Mouse (Mus musculus) bone marrow, adult 2 months (tissue): ENCODE results near the gene Actr6. TPM values are rescaled to one million over a fixed set of nuclear protein-coding genes. Genes with fewer than 3 reads are reported as not detected.
A peak's percentile ranks its signal among the peaks of the same experiment; 100 is the strongest.

Experiments used
- H3K27ac ChIP-seq: fragments of 200-500 bp; 2 replicates; pipeline ENCODE4 v1.5.1; 2012; ENCODE audit warnings: low read depth, mild to moderate bottlenecking, control low read depth, inconsistent platforms, low read length; ENCODE audit not compliant: control insufficient read depth, poor library complexity, insufficient read depth
- H3K4me1 ChIP-seq: fragments of 200-500 bp; 2 replicates; pipeline ENCODE4 v1.6.1; 2011; ENCODE audit warnings: low read length; ENCODE audit not compliant: control insufficient read depth, insufficient read depth
- H3K4me3 ChIP-seq: fragments of 200-500 bp; replicated peaks from 2 replicates; pipeline ENCODE3; 2011; ENCODE audit warnings: mild to moderate bottlenecking, low read depth, low read length, control low read depth; ENCODE audit not compliant: control insufficient read depth
- CTCF ChIP-seq: fragments of 200-500 bp; IDR thresholded peaks from 2 replicates; pipeline ENCODE4 v1.5.1; 2011; ENCODE audit warnings: low read length, control low read depth; ENCODE audit not compliant: control insufficient read depth, insufficient read depth
- POLR2A ChIP-seq: fragments of 200-500 bp; IDR thresholded peaks from 2 replicates; pipeline ENCODE4 v1.6.1; 2011; ENCODE audit warnings: low read depth, mild to moderate bottlenecking, control low read depth, low read length, borderline replicate concordance; ENCODE audit not compliant: control insufficient read depth
- WGBS: fragments of 180-500 bp; shearing (Covaris S2); methylation state at CpG from one replicate; pipeline ENCODE4 v1.1.7; 2018; 5-methylcytosine and 5-hydroxymethylcytosine counted together
- polyA plus RNA-seq: library from polyadenylated mRNA; stranded (reverse); fragments of >200 nt; gene quantifications from 2 replicates; pipeline ENCODE4 v1.2.4, GENCODE M21; 2011; ENCODE audit warnings: low replicate concordance; ENCODE audit not compliant: missing spikeins, insufficient read depth, insufficient read length

Gene Actr6
- polyA plus RNA-seq, 1 experiment, result 3.7 TPM

DNA sequence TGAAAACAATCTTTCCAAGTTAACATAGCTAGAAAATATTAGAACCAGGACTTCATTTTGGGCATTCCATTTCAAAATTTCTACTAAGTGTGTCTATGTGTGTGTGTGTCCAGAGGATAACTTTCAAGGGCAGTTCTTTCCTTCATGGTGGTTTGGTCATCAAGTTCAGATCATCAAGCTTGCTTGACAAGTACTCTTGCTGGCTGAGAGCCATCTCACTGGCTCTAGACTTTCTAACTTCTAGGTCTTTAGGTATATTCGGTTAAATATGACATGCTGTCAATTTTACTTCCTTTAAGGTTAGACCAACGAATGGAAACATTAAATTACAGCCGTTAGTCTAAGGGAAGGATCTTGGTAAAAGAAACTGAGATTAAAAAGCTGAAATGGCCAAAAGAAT, 12.2 kb upstream of the Actr6 start:
- 2% methylated on average over 3 of the region's 3 CpGs for WGBS
- H3K27ac ChIP-seq, result no peak overlapping the region

DNA sequence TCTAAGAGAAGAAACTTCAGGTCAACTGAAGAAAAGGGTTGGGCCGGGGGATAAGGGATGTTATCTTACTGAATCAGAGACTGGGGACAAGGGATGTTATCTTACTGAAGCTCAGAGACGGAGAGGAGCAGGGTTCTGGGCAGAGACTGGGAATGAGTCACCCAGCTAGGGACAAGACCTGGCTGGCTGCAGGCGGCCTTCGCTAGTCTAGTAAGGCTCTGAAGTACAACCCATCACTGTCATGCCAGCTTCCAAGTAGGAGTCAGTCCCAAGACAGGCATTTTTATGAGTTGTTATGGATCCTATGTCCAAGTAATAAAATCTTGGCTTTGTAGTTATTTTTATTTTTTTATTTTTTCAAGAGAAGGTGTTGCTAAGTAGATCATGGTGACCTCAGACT, 11.2 kb upstream of the Actr6 start:
- TF ChIP-seq POLR2A (no peak), CTCF (no peak)
- Histone ChIP-seq H3K27ac (no peak overlapping the region), H3K4me1 (peaks cover 5% of the 10 kb centered on the region; the same call in 1 of the 2 replicates), H3K4me3 (no peak overlapping the region)
- WGBS, result 77% methylated on average over 4 of the region's 4 CpGs

More for the DNA sequence above, 12.2 kb upstream of the Actr6 start:
- Histone ChIP-seq H3K4me1 (peaks cover 5% of the 10 kb centered on the region; the same call in 1 of the 2 replicates), H3K4me3 (peak overlapping the region; percentile 92)
- TF ChIP-seq POLR2A, result no peak

DNA sequence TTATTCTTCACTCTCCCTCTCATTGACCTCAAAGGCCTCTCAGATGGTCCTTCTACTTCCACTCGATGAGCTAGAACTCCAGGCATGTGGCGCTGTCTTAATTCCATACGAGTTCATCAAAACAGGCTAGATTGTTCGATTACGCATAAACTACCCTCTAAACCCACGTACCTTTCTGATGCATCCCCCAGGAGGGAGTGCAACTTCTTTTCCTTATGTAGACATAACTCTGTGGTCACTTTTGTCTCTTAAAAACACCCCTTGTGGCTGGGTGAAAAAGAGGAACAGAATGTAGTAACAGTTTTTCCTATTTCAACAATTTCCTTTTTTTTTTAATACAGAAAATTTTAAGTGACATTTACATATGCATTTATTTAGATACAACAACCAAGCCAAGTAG, 8.9 kb upstream of the Actr6 start:
- Histone ChIP-seq H3K4me1 (peaks cover 5% of the 10 kb centered on the region; the same call in 1 of the 2 replicates), H3K27ac (peak overlapping the region; percentile 81; the same call in 1 of the 2 replicates), H3K4me3 (peak overlapping the region; percentile 46)
- no peak for TF ChIP-seq CTCF
- TF ChIP-seq POLR2A, result no peak
- 6% methylated on average over 6 of the region's 6 CpGs for WGBS

DNA sequence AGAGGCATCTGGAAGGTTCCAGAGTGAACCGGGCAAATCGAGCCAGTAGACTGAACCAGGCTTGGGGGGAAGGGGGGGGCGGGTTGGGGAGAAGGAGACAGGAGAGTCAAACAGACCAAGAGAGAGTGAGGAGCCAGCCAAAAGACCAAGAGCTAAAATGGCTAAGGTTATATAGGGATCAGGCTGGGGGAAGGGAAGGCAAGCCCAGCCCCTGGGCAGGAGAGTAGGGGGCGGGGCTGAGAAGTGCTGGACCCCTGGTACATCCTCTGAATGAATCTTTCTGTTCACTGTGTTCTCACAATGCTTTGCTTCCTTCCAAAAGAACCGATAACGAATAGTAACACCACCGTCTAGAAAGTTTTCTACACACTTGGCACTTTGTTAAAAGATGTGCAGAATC, 7.6 kb upstream of the Actr6 start:
- H3K27ac ChIP-seq, result no peak overlapping the region
- no peak for TF ChIP-seq CTCF
- TF ChIP-seq POLR2A, result no peak
- peaks cover 5% of the 10 kb centered on the region; the same call in 1 of the 2 replicates for H3K4me1 ChIP-seq
- 59% methylated on average over 7 of the region's 7 CpGs for WGBS
- H3K4me3 ChIP-seq, result no peak overlapping the region

DNA sequence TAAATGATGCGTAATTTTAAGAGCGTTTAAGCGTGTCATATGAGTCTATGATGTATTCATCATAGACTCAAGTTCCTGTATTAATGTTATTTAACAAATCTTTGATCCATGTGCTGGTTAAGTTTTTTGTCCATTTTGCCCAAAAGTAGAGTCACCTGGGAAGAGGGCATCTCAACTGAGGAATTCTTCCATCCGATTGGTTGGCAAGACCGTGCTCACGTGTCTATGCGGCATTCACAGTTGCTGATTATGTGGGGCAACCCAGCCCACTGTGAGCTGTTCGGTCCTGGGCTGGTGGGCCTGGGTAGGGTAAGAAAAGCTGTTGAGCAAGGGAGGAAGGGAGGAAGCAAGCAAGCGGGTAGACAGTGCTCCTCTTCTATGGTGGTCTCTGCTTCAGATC, 6.3 kb upstream of the Actr6 start:
- Histone ChIP-seq H3K4me3 (no peak overlapping the region), H3K4me1 (peaks cover 3% of the 10 kb centered on the region; the same call in 1 of the 2 replicates), H3K27ac (no peak overlapping the region)
- 76% methylated on average over 9 of the region's 9 CpGs for WGBS
- TF ChIP-seq CTCF, result no peak
- TF ChIP-seq POLR2A, result no peak

DNA sequence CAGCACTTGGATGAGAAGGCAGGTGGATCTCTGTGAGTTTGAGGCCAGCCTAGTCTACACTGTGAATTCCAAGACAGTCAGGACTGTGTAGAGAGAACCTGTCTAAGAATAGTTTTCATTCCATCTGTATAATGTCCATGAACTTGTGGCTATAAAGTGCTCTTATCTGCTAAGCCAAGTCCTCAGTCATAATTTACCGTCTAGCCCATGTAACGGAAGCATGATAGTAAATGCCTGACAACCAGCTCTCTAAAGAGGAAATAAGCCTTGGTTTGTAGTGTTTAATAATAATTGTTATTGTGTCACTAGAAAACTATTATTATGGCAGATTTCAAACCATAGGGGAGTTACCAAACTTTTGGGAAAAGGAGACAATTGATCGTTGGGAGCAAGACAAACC, 5.8 kb upstream of the Actr6 start:
- 37% methylated on average over 3 of the region's 3 CpGs for WGBS
- peaks cover 3% of the 10 kb centered on the region; the same call in 1 of the 2 replicates for H3K4me1 ChIP-seq
- TF ChIP-seq CTCF (no peak), POLR2A (no peak)
- no peak overlapping the region for H3K4me3 ChIP-seq
- H3K27ac ChIP-seq, result no peak overlapping the region

DNA sequence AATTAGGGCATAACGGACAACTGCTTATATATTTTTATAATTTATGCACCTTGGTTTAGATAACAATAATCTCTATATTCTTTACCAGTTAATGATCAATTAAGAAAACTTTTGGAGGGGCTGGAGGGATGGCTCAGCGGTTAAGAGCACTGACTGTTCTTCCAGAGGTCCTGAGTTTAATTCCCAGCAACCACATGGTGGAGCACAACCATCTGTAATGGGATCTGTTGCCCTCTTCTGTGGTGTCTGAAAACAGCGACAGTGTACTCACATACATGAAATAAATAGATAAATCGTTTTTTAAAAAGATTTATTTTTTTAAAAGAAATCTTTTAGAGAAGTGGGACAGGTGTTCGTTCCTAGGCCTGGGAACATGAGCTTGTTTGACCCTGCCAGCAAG, 5.0 kb upstream of the Actr6 start:
- 61% methylated on average over 5 of the region's 5 CpGs for WGBS
- TF ChIP-seq CTCF, result no peak
- TF ChIP-seq POLR2A, result no peak
- Histone ChIP-seq H3K27ac (no peak overlapping the region), H3K4me1 (peaks cover 2% of the 10 kb centered on the region; the same call in 1 of the 2 replicates), H3K4me3 (no peak overlapping the region)

DNA sequence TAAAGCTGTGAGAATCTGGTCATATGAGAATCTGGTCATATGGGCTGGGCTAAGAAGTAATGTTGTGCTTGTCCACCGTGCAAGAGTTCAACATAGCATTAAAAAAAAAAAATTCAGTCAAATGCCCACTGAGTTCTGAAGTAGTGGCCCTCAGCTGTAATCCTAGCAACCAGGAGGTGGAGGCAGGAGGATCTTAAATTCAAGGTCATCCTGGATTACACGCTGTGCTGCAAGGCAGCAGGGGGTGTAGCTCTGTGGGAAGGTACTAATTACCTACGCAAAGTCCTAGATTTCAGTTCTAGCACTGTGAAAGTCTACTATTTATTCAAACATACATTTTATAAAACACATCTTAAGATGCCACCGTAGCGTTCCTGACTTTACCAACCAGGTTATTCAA, 754 bp downstream of the Actr6 start:
- 14% methylated on average over 5 of the region's 5 CpGs for WGBS
- H3K27ac ChIP-seq, result no peak overlapping the region
- no peaks in the 10 kb centered on the region; the same call in 1 of the 2 replicates for H3K4me1 ChIP-seq
- TF ChIP-seq POLR2A (no peak), CTCF (no peak)
- H3K4me3 ChIP-seq, result peak overlapping the region; percentile 55

DNA sequence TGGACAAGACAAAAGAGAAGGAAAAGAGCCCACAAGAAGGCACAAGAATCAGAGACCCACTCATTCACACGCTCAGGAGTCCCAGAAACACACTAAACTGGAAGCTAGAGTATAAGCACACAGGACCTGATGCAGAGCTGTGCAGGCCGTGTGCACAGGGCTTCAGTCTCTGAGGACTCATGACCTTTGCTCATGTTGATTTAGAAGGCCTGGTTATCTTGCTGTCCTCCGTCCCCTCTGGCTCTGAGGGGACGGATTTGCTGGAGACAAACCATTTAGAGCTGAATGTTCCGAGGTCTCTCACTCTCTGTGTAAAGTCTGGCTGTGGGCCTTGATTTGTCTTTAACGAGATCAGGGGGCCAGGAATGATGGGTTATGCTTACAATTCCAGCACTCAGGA, 1.7 kb downstream of the Actr6 start:
- no peak overlapping the region for H3K4me3 ChIP-seq
- H3K27ac ChIP-seq, result no peak overlapping the region
- WGBS, result 86% methylated on average over 6 of the region's 6 CpGs
- TF ChIP-seq CTCF (no peak), POLR2A (no peak)
- H3K4me1 ChIP-seq, result no peaks in the 10 kb centered on the region; the same call in 1 of the 2 replicates
